Mouse (Mus musculus) stomach, embryonic 16.5 days (tissue): ENCODE measurements around the gene Fam76b. TPM values are rescaled to one million over a fixed set of nuclear protein-coding genes. Genes with fewer than 3 reads are reported as not detected.
A peak's percentile ranks its signal among the peaks of the same experiment; 100 is the strongest.

ENCODE experiments used
- ATAC-seq: fragments of 200-750 bp; cut with Nextera tagmentation; 2 replicates; pipeline ENCODE4 v1.8.0; 2017; ENCODE audit warnings: moderate number of reproducible peaks, moderate TSS enrichment; ENCODE audit not compliant: insufficient read depth, low FRiP score
- H3K27ac ChIP-seq: fragments of 300-500 bp; sonication (generic); 2 replicates; pipeline ENCODE4 v1.5.1; 2014; ENCODE audit warnings: low read length
- H3K27me3 ChIP-seq: fragments of 300-500 bp; sonication (generic); 2 replicates; pipeline ENCODE4 v1.6.1; 2014; ENCODE audit warnings: low read length, control low read depth, mixed read lengths; ENCODE audit not compliant: control insufficient read depth, insufficient read depth
- H3K36me3 ChIP-seq: fragments of 300-500 bp; sonication (generic); 2 replicates; pipeline ENCODE4 v1.6.1; 2014; ENCODE audit warnings: low read length; ENCODE audit not compliant: control insufficient read depth, insufficient read depth
- H3K4me1 ChIP-seq: fragments of 300-500 bp; sonication (generic); 2 replicates; pipeline ENCODE4 v1.6.1; 2014; ENCODE audit warnings: low read length, control low read depth, mixed read lengths; ENCODE audit not compliant: control insufficient read depth, insufficient read depth
- H3K4me2 ChIP-seq: fragments of 300-500 bp; sonication (generic); 2 replicates; pipeline ENCODE4 v1.6.1; 2014; ENCODE audit warnings: low read depth, low read length, mixed read lengths
- H3K4me3 ChIP-seq: fragments of 300-500 bp; sonication (generic); replicated peaks from 2 replicates; pipeline ENCODE4 v1.5.1; 2014; ENCODE audit warnings: mild to moderate bottlenecking, low read length
- H3K9ac ChIP-seq: fragments of 300-500 bp; sonication (generic); 2 replicates; pipeline ENCODE4 v1.6.1; 2014; ENCODE audit warnings: low read length
- H3K9me3 ChIP-seq: fragments of 300-500 bp; sonication (generic); replicated peaks from 2 replicates; pipeline ENCODE4 v1.6.1; 2016; ENCODE audit warnings: low read length, control low read depth; ENCODE audit not compliant: control insufficient read depth
- WGBS: fragments of 180-500 bp; shearing (Covaris S2); extraction: QIAGEN DNeasy Blood & Tissue Kit; methylation state at CpG from one replicate; pipeline ENCODE4 v1.1.7; 2014; 5-methylcytosine and 5-hydroxymethylcytosine counted together
- polyA plus RNA-seq: library from polyadenylated mRNA; unstranded; fragments of >200 nt; fragmentation: Nextera tagmentation; extraction: Ambion mirVana; gene quantifications from 2 replicates; pipeline ENCODE4 v1.2.1, GENCODE M21; 2015

Fam76b gene
- polyA plus RNA-seq, 1 experiment from 2014 or later: 18.3 TPM

- peak; percentile 37; the same call in 1 of the 2 replicates for ATAC-seq
- Histone ChIP-seq H3K9ac (no peak overlapping the region), H3K27me3 (no peaks in the 10 kb centered on the region), H3K27ac (no peak overlapping the region), H3K4me2 (no peak overlapping the region), H3K9me3 (no peaks in the 10 kb centered on the region), H3K4me1 (no peaks in the 10 kb centered on the region), H3K36me3 (peaks cover 5% of the 10 kb centered on the region; the same call in 1 of the 2 replicates), H3K4me3 (no peak overlapping the region)
- WGBS: 74% methylated on average over 10 of the region's 10 CpGs
Measured at GRCm38 (mm10) chr9:13848481-13849480, 21.3 kb downstream of the Fam76b start.

GRCm38 (mm10) chr9:13853876-13854275 is 26.4 kb downstream of the Fam76b start:
- Histone ChIP-seq H3K27ac (no peak overlapping the region), H3K9me3 (no peaks in the 10 kb centered on the region), H3K4me1 (no peaks in the 10 kb centered on the region), H3K4me3 (no peak overlapping the region), H3K4me2 (no peak overlapping the region), H3K36me3 (no peaks in the 10 kb centered on the region), H3K9ac (no peak overlapping the region), H3K27me3 (no peaks in the 10 kb centered on the region)
- ATAC-seq: no peak
- WGBS: 58% methylated on average over 3 of the region's 3 CpGs

GRCm38 (mm10) chr9:13856247-13856646 is 28.7 kb downstream of the Fam76b start:
- H3K4me1 ChIP-seq: no peaks in the 10 kb centered on the region
- no peak overlapping the region for H3K4me2 ChIP-seq
- no peak overlapping the region for H3K4me3 ChIP-seq
- no peak overlapping the region for H3K27ac ChIP-seq
- H3K9me3 ChIP-seq: no peaks in the 10 kb centered on the region
- H3K9ac ChIP-seq: no peak overlapping the region
- H3K36me3 ChIP-seq: no peaks in the 10 kb centered on the region
- WGBS: 76% methylated on average over 1 of the region's 1 CpGs
- H3K27me3 ChIP-seq: no peaks in the 10 kb centered on the region
- no peak for ATAC-seq

GRCm38 (mm10) chr9:13856777-13857176 is 29.3 kb downstream of the Fam76b start:
- ATAC-seq: no peak

GRCm38 (mm10) chr9:13867646-13868045 is 40.1 kb downstream of the Fam76b start:
- H3K4me2 ChIP-seq: no peak overlapping the region
- no peaks in the 10 kb centered on the region for H3K9me3 ChIP-seq
- no peak overlapping the region for H3K4me3 ChIP-seq
- no peak overlapping the region for H3K9ac ChIP-seq
- no peaks in the 10 kb centered on the region for H3K27me3 ChIP-seq
- ATAC-seq: no peak
- H3K27ac ChIP-seq: no peak overlapping the region
- H3K36me3 ChIP-seq: no peaks in the 10 kb centered on the region
- 66% methylated on average over 2 of the region's 2 CpGs for WGBS
- no peaks in the 10 kb centered on the region for H3K4me1 ChIP-seq

More at GRCm38 (mm10) chr9:13856777-13857176, 29.3 kb downstream of the Fam76b start:
- Histone ChIP-seq H3K4me3 (no peak overlapping the region), H3K9me3 (no peaks in the 10 kb centered on the region), H3K4me2 (no peak overlapping the region), H3K36me3 (no peaks in the 10 kb centered on the region), H3K4me1 (no peaks in the 10 kb centered on the region), H3K27ac (no peak overlapping the region), H3K9ac (no peak overlapping the region), H3K27me3 (no peaks in the 10 kb centered on the region)
- WGBS: 54% methylated on average over 4 of the region's 4 CpGs

- Histone ChIP-seq H3K9ac (no peak overlapping the region), H3K36me3 (no peaks in the 10 kb centered on the region), H3K27me3 (no peaks in the 10 kb centered on the region), H3K4me3 (no peak overlapping the region), H3K9me3 (no peaks in the 10 kb centered on the region), H3K27ac (no peak overlapping the region), H3K4me2 (no peak overlapping the region), H3K4me1 (no peaks in the 10 kb centered on the region)
- ATAC-seq: no peak
- WGBS: 83% methylated on average over 7 of the region's 7 CpGs
Measured at GRCm38 (mm10) chr9:13871631-13872030, 44.1 kb downstream of the Fam76b start.

GRCm38 (mm10) chr9:13874359-13874758 is 46.8 kb downstream of the Fam76b start:
- Histone ChIP-seq H3K4me3 (no peak overlapping the region), H3K27me3 (no peaks in the 10 kb centered on the region), H3K27ac (no peak overlapping the region), H3K9ac (no peak overlapping the region), H3K4me1 (no peaks in the 10 kb centered on the region), H3K9me3 (no peaks in the 10 kb centered on the region), H3K4me2 (no peak overlapping the region), H3K36me3 (no peaks in the 10 kb centered on the region)
- WGBS: 41% methylated on average over 2 of the region's 2 CpGs
- no peak for ATAC-seq

- H3K9me3 ChIP-seq: no peaks in the 10 kb centered on the region
- H3K4me1 ChIP-seq: no peaks in the 10 kb centered on the region
- no peaks in the 10 kb centered on the region for H3K27me3 ChIP-seq
- 33% methylated on average over 2 of the region's 2 CpGs for WGBS
- ATAC-seq: no peak
- H3K36me3 ChIP-seq: no peaks in the 10 kb centered on the region
- H3K27ac ChIP-seq: no peak overlapping the region
- no peak overlapping the region for H3K4me3 ChIP-seq
- H3K9ac ChIP-seq: no peak overlapping the region
- no peak overlapping the region for H3K4me2 ChIP-seq
Measured at GRCm38 (mm10) chr9:13875340-13875739, 47.8 kb downstream of the Fam76b start.

- no peak for ATAC-seq
- WGBS: 54% methylated on average over 1 of the region's 1 CpGs
- no peak overlapping the region for H3K9ac ChIP-seq
Measured at GRCm38 (mm10) chr9:13880761-13881160, 53.2 kb downstream of the Fam76b start.

More at GRCm38 (mm10) chr9:13880761-13881160, 53.2 kb downstream of the Fam76b start:
- H3K9me3 ChIP-seq: no peaks in the 10 kb centered on the region
- H3K27me3 ChIP-seq: no peaks in the 10 kb centered on the region
- no peaks in the 10 kb centered on the region for H3K4me1 ChIP-seq
- no peaks in the 10 kb centered on the region for H3K36me3 ChIP-seq
- no peak overlapping the region for H3K4me2 ChIP-seq
- H3K27ac ChIP-seq: no peak overlapping the region
- H3K4me3 ChIP-seq: no peak overlapping the region
